Mouse (Mus musculus) embryonic facial prominence, embryonic 14.5 days (tissue): ENCODE results near the gene Kdm5a. TPM values are rescaled to one million over a fixed set of nuclear protein-coding genes. Genes with fewer than 3 reads are reported as not detected.

Source experiments
- ATAC-seq: fragments of 200-750 bp; cut with Nextera tagmentation; 2 replicates; pipeline ENCODE4 v1.8.0; 2017; ENCODE audit warnings: low read depth, moderate number of reproducible peaks, moderate TSS enrichment
- DNase-seq: peaks from one replicate; pipeline ENCODE4 v3.0.0-alpha.2; 2015; ENCODE audit warnings: low spot score
- H3K27ac ChIP-seq: fragments of 300-500 bp; sonication (generic); replicated peaks from 2 replicates; pipeline ENCODE4 v1.5.1; 2014; ENCODE audit warnings: low read depth, mild to moderate bottlenecking, low read length, moderate library complexity
- H3K27me3 ChIP-seq: fragments of 300-500 bp; sonication (generic); replicated peaks from 2 replicates; pipeline ENCODE4 v1.6.1; 2014; ENCODE audit warnings: low read length; ENCODE audit not compliant: control insufficient read depth, insufficient read depth
- H3K36me3 ChIP-seq: fragments of 300-500 bp; sonication (generic); 2 replicates; pipeline ENCODE4 v1.6.1; 2014; ENCODE audit warnings: low read length, mixed read lengths; ENCODE audit not compliant: control insufficient read depth, insufficient read depth
- H3K4me1 ChIP-seq: fragments of 300-500 bp; sonication (generic); 2 replicates; pipeline ENCODE4 v1.6.1; 2014; ENCODE audit warnings: antibody characterized with exemption, low read length; ENCODE audit not compliant: control insufficient read depth, insufficient read depth
- H3K4me2 ChIP-seq: fragments of 300-500 bp; sonication (generic); 2 replicates; pipeline ENCODE4 v1.6.1; 2014; ENCODE audit warnings: low read depth, mild to moderate bottlenecking, low read length, moderate library complexity, mixed read lengths
- H3K4me3 ChIP-seq: fragments of 300-500 bp; sonication (generic); 2 replicates; pipeline ENCODE4 v1.5.1; 2014; ENCODE audit warnings: low read depth, mild to moderate bottlenecking, low read length
- H3K9ac ChIP-seq: fragments of 300-500 bp; sonication (generic); 2 replicates; pipeline ENCODE4 v1.6.1; 2014; ENCODE audit warnings: low read depth, mild to moderate bottlenecking, low read length, moderate library complexity, mixed read lengths
- H3K9me3 ChIP-seq: fragments of 300-500 bp; sonication (generic); 2 replicates; pipeline ENCODE4 v1.6.1; 2016; ENCODE audit warnings: low read length; ENCODE audit not compliant: control insufficient read depth
- WGBS: fragments of 180-500 bp; shearing (Covaris S2); extraction: QIAGEN DNeasy Blood & Tissue Kit; methylation state at CpG from one replicate; pipeline ENCODE4 v1.1.7; 2014; 5-methylcytosine and 5-hydroxymethylcytosine counted together
- polyA plus RNA-seq: library from polyadenylated mRNA; unstranded; fragments of >200 nt; fragmentation: Nextera tagmentation; extraction: Ambion mirVana; gene quantifications from 2 replicates; pipeline ENCODE4 v1.2.1, GENCODE M21; 2014

The Kdm5a gene
- polyA plus RNA-seq: 41.9 and 47.7 TPM in 2 replicates

DNA sequence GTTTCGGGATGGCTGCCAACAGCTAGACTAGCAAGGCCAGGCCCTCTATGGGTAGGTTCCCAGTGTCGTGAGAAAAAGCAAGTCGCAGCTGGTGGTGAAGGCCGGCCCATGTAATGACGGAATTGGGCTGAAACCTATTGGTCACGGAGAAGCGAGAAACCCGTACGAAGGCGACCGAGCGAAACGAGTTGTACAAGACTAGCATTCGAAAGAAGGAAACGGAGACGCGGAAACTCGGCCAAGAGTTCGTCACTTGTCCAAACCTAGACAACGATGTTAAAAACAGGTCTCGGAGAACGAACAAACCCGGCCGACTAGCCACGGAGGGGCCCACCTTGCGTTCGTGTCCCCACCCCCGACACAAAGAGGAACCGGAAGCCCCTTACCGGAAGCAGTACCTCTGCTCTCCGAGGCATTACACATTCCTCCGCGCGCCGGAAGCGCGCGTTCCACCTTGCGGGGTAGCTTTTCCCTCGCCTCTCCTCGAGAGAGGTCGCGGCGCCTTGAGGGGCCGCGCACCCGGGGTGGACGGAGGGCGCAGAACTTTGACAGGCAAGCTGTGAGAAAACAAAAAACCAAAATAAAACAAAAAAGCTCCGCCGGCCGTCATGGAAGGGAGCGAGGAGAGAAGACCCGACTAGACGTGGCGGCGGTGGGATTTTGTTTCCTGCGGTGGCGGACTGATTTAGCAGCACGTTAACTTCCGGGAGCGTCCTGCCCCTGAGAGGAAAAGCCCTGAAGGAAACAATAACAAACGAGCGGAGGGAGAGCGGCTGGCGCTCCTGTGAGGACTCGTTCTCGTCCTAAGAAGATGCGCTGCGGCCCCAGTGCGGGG lies at the start of gene Kdm5a, which contains the start of gene Ccdc77:
Gene Kdm5a (plus strand): TSS at position 437 of the 835 bp plus-strand sequence.
Gene Ccdc77 (minus strand): TSS at position 687 of the 835 bp plus-strand sequence.
- Histone ChIP-seq H3K27me3 (no peaks in the 10 kb centered on the region), H3K9me3 (no peaks in the 10 kb centered on the region), H3K27ac (peak within 1 kb of the TSS; percentile 94), H3K4me1 (peaks cover 15% of the 10 kb centered on the region), H3K9ac (peak within 1 kb of the TSS; percentile 90), H3K36me3 (peaks cover 26% of the 10 kb centered on the region), H3K4me2 (peak within 1 kb of the TSS; percentile 82), H3K4me3 (peak within 1 kb of the TSS; percentile 87)
- DNase-seq (peak; percentile 98), ATAC-seq (peak; percentile 97)
- under 1% methylated on average over 70 of the region's 71 CpGs for WGBS

DNA sequence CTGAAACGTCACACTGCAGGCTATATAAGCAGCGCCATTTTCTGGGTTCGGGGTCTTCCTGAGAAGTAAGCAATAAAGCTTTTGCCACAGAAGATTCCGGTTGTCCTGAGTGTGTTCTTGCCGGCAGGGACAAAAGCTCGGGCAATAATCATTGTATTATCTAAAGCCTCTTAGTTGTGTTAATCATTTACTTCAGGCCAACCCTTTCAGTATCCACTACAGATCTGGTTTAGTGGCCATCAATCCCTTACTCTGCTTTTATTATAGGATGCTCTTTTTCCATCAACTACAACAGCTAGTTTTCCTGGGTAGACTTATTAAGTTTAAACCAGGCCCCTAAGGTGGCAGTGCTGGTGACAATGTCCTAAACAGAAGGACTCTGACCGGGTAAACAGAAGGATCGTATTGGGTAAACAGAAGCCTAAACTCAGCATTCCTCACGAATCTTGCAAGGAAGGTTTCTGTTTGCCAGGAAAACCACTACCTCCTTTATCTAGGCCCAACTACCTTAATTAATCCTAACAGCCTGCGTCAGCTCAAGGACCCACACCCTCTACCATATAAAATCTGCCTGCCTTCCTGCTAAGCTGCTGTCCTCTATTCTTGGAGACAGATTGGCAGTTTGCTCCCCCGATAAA lies 45.5 kb upstream of the Kdm5a start:
- Histone ChIP-seq H3K27me3 (no peaks in the 10 kb centered on the region), H3K4me2 (no peak overlapping the region), H3K4me3 (no peak overlapping the region), H3K36me3 (no peaks in the 10 kb centered on the region), H3K9ac (no peak overlapping the region), H3K27ac (no peak overlapping the region), H3K4me1 (no peaks in the 10 kb centered on the region), H3K9me3 (no peaks in the 10 kb centered on the region)
- 82% methylated on average over 11 of the region's 11 CpGs for WGBS
- ATAC-seq: no peak
- no peak for DNase-seq

DNA sequence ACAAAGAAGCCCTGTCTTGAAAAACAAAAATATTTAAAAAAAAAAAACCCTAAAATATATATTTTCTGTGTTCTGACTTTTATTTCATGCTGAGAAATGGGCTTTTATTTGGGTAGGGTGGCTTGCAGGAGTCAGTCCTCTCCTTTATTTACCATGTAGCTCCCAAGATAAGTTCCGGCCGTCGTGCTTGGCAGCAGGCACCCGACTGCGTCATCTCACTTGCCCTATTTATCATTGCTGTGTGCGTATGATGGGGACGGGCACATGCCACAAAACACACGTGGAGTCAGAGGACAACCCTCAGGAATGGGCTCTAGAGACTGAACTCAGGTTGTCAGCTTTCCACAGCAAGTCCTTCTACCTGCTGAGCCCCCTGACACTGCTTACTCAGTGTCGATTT lies 44.8 kb upstream of the Kdm5a start:
- Histone ChIP-seq H3K4me3 (no peak overlapping the region), H3K9me3 (no peaks in the 10 kb centered on the region), H3K27ac (no peak overlapping the region), H3K36me3 (no peaks in the 10 kb centered on the region), H3K9ac (no peak overlapping the region), H3K4me1 (no peaks in the 10 kb centered on the region), H3K27me3 (no peaks in the 10 kb centered on the region), H3K4me2 (no peak overlapping the region)
- WGBS: 88% methylated on average over 9 of the region's 9 CpGs
- no peak for ATAC-seq
- DNase-seq: no peak

DNA sequence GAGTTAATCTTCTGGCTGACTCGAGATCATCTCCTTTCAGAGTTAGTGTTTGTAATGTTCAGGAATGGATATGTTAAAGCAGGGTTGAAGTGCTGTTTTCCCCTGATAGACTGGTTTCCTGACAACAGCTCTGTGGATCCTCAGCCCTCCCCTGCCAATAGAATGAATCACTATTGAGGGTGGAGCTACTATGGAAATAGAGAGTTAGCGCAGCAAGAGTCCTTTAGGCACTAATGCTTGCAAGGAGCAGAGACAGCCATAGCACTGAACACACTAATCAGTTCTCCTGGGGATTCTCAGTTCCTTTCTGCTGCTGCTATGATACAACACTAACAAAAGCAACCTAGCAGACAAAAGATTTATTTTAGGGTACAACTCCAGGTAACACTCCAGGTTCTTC lies 43.6 kb upstream of the Kdm5a start:
- 57% methylated on average over 2 of the region's 2 CpGs for WGBS
- Histone ChIP-seq H3K27ac (no peak overlapping the region), H3K36me3 (peaks cover 10% of the 10 kb centered on the region; the same call in 1 of the 2 replicates), H3K27me3 (no peaks in the 10 kb centered on the region), H3K4me1 (no peaks in the 10 kb centered on the region), H3K4me3 (no peak overlapping the region), H3K9ac (no peak overlapping the region), H3K4me2 (no peak overlapping the region), H3K9me3 (no peaks in the 10 kb centered on the region)
- DNase-seq (peak; percentile 27), ATAC-seq (peak; percentile 60)

DNA sequence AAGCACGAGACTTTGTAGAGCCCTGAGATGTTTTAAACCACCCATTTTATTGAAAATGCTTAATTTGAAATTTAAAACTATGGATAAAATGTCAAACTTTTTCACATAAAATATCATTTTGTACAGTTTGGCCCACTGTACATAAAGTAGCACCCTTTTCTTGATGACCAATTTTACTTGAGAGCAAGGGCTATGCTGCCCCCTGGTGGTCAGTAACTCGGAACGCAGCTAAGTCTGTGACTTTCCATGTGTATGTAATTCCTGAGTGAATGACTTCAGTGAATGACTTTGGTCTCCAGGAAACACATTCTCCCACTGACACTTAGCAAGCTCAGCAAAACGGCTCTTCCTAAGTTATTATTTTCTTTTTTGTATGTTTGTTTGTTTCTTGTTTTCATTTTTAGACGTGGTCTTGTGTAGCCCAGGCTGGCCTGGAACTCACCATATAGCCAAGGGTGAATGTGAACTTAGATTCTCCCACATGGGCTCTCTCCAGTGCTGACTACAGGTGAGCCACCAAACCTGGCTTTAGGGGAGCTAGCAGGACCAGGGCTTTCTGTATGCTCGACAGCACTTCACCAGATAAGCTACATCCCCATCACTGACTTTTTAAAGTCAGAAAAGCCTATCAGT lies 39.5 kb upstream of the Kdm5a start:
- H3K9me3 ChIP-seq: no peaks in the 10 kb centered on the region
- DNase-seq: peak; percentile 91
- H3K27me3 ChIP-seq: no peaks in the 10 kb centered on the region
- no peak overlapping the region for H3K9ac ChIP-seq
- H3K27ac ChIP-seq: no peak overlapping the region
- WGBS: 27% methylated on average over 6 of the region's 6 CpGs
- H3K4me2 ChIP-seq: no peak overlapping the region
- ATAC-seq: peak; percentile 41
- H3K4me3 ChIP-seq: no peak overlapping the region
- peaks cover 26% of the 10 kb centered on the region for H3K36me3 ChIP-seq
- H3K4me1 ChIP-seq: no peaks in the 10 kb centered on the region

DNA sequence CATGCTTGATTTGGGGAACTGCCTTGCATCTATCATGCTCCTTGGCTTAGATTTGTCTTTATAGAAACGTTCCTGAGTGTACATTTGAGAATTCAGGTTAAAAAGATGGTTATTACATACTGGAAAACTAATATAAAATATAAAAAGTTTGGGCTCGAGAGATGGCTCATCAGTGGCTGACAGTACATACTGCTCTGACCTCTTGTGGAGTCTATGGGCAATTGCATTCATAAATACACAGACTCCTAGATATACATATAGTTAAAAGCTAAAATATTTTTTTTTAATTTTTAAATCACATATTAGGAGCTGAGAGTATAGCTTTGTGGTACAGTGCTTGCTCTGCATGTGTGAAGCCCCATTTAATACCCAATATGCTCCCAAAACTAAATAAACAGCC lies 31.6 kb upstream of the Kdm5a start:
- WGBS: 73% methylated on average over 2 of the region's 2 CpGs
- H3K27ac ChIP-seq: no peak overlapping the region
- H3K36me3 ChIP-seq: peaks cover 81% of the 10 kb centered on the region
- H3K27me3 ChIP-seq: no peaks in the 10 kb centered on the region
- ATAC-seq (no peak), DNase-seq (no peak)
- no peaks in the 10 kb centered on the region for H3K9me3 ChIP-seq
- no peak overlapping the region for H3K9ac ChIP-seq
- H3K4me1 ChIP-seq: no peaks in the 10 kb centered on the region
- no peak overlapping the region for H3K4me2 ChIP-seq
- no peak overlapping the region for H3K4me3 ChIP-seq

DNA sequence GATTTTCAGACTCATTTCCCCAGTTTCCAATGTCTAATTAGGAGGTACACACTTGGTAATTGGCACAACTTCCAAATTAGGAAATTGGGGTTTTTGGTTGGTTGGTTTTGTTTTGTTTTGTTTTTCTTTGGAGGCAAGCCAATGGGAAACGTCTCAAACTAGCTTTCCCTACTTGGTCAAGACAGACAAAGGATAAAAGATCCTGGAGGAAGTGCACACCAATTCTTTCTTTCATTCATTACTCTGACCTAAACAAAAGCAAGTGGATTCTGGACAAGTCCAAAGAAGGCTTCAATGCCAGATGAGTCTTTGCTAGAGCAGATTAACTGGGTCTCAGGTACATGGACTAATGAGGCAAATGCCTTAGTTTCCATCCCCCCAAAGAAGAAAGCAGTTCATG lies 19.9 kb upstream of the Kdm5a start:
- DNase-seq: peak; percentile 18
- Histone ChIP-seq H3K9me3 (no peaks in the 10 kb centered on the region), H3K4me2 (no peak overlapping the region), H3K4me3 (no peak overlapping the region), H3K27me3 (no peaks in the 10 kb centered on the region), H3K27ac (no peak overlapping the region), H3K4me1 (no peaks in the 10 kb centered on the region), H3K36me3 (peaks cover 70% of the 10 kb centered on the region), H3K9ac (no peak overlapping the region)
- 69% methylated on average over 1 of the region's 1 CpGs for WGBS
- no peak for ATAC-seq

DNA sequence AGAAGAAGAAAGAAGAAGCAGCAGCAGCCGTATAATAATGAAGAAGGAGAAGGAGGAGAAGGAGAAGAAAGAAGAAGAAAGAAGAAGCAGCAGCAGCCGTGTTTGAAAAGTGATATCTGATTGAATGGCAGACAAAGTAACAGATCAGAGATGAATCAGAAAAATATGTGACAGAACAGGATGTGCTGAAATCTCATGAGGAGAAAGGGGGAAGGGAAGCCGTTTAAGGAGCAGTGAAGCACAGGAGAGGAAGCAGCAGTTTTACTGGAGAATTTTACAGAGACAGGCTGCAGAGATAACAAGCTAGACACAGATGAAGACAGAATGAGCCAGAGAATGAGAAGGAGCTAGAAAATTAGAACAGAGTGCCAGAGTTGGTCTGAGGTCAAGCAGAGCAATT lies 14.9 kb upstream of the Kdm5a start:
- no peak overlapping the region for H3K9ac ChIP-seq
- no peak overlapping the region for H3K4me3 ChIP-seq
- ATAC-seq (no peak), DNase-seq (no peak)
- WGBS: 89% methylated on average over 3 of the region's 3 CpGs
- H3K4me2 ChIP-seq: no peak overlapping the region
- H3K4me1 ChIP-seq: no peaks in the 10 kb centered on the region
- peaks cover 54% of the 10 kb centered on the region for H3K36me3 ChIP-seq
- no peaks in the 10 kb centered on the region for H3K9me3 ChIP-seq
- H3K27me3 ChIP-seq: no peaks in the 10 kb centered on the region
- no peak overlapping the region for H3K27ac ChIP-seq
